Mouse (Mus musculus): ENCODE data around the gene Ctdspl. TPM values are rescaled to one million over a fixed set of nuclear protein-coding genes. Genes with fewer than 3 reads are reported as not detected.

Ctdspl gene
- polyA plus RNA-seq, 1 experiment from 2014 or later, result 3.1 TPM

DNA sequence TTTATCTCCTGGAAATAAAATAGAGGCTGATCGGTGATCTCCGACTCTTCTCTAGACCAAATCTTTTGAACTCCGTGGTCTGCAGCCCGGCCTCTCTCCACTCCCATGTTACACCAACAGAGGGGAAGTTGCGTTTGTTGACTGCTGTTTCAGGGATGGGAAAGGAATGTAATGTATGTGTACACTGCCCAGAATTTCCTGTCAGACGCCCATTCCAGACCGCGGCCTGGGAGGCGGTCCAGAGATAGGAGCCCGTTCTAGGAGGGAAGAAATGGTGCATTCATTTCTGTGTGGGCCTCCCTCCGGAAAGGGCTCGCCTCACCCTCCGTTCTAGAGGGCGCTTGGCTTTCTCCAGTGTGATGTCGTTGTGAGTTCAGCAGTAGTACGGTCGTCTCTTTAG, 76.0 kb downstream of the Ctdspl start:
- no peak overlapping the region for H3K27ac ChIP-seq
- H3K4me3 ChIP-seq (ENCODE audit: inconsistent target), result no peak overlapping the region
- 33% methylated on average over 17 of the region's 17 CpGs for WGBS (ENCODE audit: missing documents)
- H3K79me2 ChIP-seq (ENCODE audit: inconsistent target), result no peaks in the 10 kb centered on the region
- no peaks in the 10 kb centered on the region for H3K36me3 ChIP-seq (ENCODE audit: inconsistent target)

DNA sequence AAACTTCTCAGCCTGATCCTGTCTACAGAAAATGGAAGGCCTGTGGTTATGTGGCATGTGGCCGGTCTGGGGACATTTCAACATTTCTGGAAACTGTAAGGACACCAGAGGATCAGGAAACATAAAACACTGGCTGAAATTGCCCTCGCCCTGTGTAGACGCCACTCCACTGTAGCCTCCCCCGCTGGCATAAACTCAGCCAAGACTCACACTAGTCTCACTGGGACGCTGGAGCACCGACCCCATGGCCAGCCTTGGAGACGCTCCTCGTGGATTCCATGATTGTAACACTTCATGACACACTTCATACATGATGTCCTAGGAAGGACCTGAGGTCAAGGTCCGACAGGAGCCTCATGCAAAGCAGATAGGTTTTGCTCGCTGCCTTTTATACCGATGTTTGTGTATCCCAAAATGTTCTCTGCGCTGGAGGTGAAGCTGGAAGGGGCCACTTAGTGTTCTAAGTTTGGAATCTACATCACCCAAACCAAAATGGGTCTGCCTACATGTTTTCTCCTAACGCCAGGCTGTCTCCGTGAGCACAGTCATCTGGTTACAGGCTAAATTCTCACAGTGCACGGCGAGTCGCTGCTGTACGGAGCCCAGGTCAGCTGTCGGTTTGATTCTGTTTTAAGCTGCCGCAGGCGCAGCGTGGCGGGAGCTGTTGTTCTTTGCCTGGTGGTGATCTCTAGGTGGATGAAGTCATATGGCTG, 77.9 kb downstream of the Ctdspl start:
- 92% methylated on average over 23 of the region's 23 CpGs for WGBS (ENCODE audit: missing documents)
- Histone ChIP-seq H3K79me2 (ENCODE audit: inconsistent target) (no peaks in the 10 kb centered on the region), H3K4me3 (ENCODE audit: inconsistent target) (no peak overlapping the region), H3K27ac (no peak overlapping the region), H3K36me3 (ENCODE audit: inconsistent target) (no peaks in the 10 kb centered on the region)

DNA sequence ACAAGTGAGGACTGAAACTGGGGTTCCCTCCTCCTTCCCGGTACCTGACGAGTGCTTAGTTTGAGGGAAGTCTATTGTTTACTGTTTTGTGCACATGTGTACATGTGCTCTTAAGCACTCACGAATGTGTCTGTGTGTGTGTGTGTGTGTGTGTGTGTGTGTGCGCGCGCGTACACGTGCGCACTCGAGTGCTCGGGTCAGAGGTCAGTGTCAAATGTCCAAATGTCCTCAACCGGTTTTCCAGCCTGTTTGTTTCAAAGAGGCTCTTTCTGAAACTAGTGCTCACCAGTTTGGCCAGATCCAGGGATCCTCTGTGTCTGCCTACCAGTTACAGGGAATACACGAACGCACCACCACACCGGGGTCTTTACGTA, 78.4 kb downstream of the Ctdspl start:
- WGBS (ENCODE audit: missing documents), result 94% methylated on average over 16 of the region's 16 CpGs
- Histone ChIP-seq H3K4me3 (ENCODE audit: inconsistent target) (no peak overlapping the region), H3K79me2 (ENCODE audit: inconsistent target) (no peaks in the 10 kb centered on the region), H3K27ac (no peak overlapping the region), H3K36me3 (ENCODE audit: inconsistent target) (no peaks in the 10 kb centered on the region)

- 93% methylated on average over 15 of the region's 15 CpGs for WGBS (ENCODE audit: missing documents)
- H3K4me3 ChIP-seq (ENCODE audit: inconsistent target), result no peak overlapping the region
Observed at GRCm38 (mm10) chr9:119005303-119006029, 79.2 kb downstream of the Ctdspl start.

DNA sequence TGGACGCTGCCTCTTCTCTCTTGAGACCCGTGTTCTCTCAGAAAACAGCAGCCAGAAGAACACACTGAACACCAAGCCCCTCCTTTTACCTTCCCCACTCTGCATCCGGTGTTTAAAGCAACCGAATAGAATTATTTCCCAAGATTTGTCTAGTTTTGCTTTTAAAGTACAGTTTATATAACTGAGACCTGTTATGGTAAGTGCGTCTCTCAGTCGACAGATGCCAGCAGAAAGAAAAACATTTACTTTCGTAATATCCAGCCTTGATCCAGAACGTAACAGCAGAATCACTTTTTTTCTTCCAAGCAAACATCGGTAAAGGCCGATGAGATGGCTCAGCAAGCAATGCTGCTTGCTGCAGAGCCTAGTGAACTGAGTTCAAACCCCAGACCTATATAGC, 81.0 kb downstream of the Ctdspl start:
- Histone ChIP-seq H3K36me3 (ENCODE audit: inconsistent target) (no peaks in the 10 kb centered on the region), H3K79me2 (ENCODE audit: inconsistent target) (no peaks in the 10 kb centered on the region), H3K4me3 (ENCODE audit: inconsistent target) (no peak overlapping the region), H3K27ac (no peak overlapping the region)
- 79% methylated on average over 10 of the region's 10 CpGs for WGBS (ENCODE audit: missing documents)

More at GRCm38 (mm10) chr9:119005303-119006029, 79.2 kb downstream of the Ctdspl start:
- Histone ChIP-seq H3K79me2 (ENCODE audit: inconsistent target) (no peaks in the 10 kb centered on the region), H3K27ac (no peak overlapping the region), H3K36me3 (ENCODE audit: inconsistent target) (no peaks in the 10 kb centered on the region)

DNA sequence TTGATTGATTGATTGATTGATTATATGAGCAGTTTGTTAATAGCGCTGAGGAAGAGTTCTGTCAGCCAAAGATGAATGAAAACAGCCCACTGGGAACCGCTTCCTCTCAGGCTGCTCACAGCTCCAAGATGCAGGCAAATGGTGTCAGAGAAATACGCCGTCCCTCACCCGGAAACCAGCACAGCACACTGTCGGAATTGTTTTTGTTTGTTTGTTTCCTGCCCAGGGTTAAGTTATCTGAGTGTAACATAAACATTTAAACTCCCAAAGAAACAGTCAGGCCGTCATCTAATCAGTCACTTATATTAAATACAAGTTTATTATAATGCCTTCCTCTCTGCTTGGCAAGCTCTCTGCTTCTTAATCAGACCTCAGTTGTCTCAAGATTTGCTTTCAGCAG, 82.6 kb downstream of the Ctdspl start:
- H3K4me3 ChIP-seq (ENCODE audit: inconsistent target), result no peak overlapping the region
- 95% methylated on average over 7 of the region's 7 CpGs for WGBS (ENCODE audit: missing documents)
- no peak overlapping the region for H3K27ac ChIP-seq
- H3K79me2 ChIP-seq (ENCODE audit: inconsistent target), result no peaks in the 10 kb centered on the region
- no peaks in the 10 kb centered on the region for H3K36me3 ChIP-seq (ENCODE audit: inconsistent target)

DNA sequence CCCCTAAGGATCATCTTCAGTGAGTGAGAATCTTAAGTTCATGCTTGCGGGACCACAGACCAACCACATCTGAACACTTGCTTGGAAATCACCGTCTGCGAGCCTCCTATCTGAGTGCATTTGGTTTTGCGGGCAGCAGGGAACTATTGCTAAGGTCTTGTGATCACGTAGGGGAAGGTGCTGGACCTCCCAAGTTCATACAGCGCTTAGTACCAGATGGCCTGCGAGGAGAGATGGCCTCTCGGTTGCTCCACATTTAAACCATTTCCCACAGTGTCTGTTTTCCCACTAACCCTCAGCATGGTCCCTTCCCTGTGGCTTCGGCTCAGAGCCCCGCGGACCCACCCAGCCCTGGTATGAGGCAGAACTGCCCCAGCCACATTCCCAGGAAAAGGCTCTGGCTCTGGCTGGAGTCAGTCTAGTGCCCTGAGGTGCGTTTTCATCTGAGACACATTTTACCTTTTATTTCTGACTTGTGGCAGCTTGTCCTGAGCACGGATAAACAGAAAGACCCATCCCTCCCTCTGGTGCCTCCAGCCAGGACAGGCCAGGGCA, 84.0 kb downstream of the Ctdspl start:
- Histone ChIP-seq H3K27ac (no peak overlapping the region), H3K36me3 (ENCODE audit: inconsistent target) (no peaks in the 10 kb centered on the region), H3K4me3 (ENCODE audit: inconsistent target) (no peak overlapping the region), H3K79me2 (ENCODE audit: inconsistent target) (no peaks in the 10 kb centered on the region)
- WGBS (ENCODE audit: missing documents), result 95% methylated on average over 13 of the region's 13 CpGs

- WGBS (ENCODE audit: missing documents), result 92% methylated on average over 7 of the region's 7 CpGs
Observed at GRCm38 (mm10) chr9:119016785-119017507, 90.7 kb downstream of the Ctdspl start.

GRCm38 (mm10) chr9:119021731-119022130, 95.5 kb downstream of the Ctdspl start:
- no peaks in the 10 kb centered on the region for H3K36me3 ChIP-seq (ENCODE audit: inconsistent target)
- no peaks in the 10 kb centered on the region for H3K79me2 ChIP-seq (ENCODE audit: inconsistent target)
- no peak overlapping the region for H3K27ac ChIP-seq
- 90% methylated on average over 7 of the region's 7 CpGs for WGBS (ENCODE audit: missing documents)
- no peak overlapping the region for H3K4me3 ChIP-seq (ENCODE audit: inconsistent target)

More at GRCm38 (mm10) chr9:119016785-119017507, 90.7 kb downstream of the Ctdspl start:
- no peak overlapping the region for H3K4me3 ChIP-seq (ENCODE audit: inconsistent target)
- no peaks in the 10 kb centered on the region for H3K36me3 ChIP-seq (ENCODE audit: inconsistent target)
- H3K27ac ChIP-seq, result no peak overlapping the region
- H3K79me2 ChIP-seq (ENCODE audit: inconsistent target), result no peaks in the 10 kb centered on the region

GRCm38 (mm10) chr9:119025263-119025662, 99.0 kb downstream of the Ctdspl start:
- 68% methylated on average over 6 of the region's 6 CpGs for WGBS (ENCODE audit: missing documents)
- Histone ChIP-seq H3K36me3 (ENCODE audit: inconsistent target) (no peaks in the 10 kb centered on the region), H3K79me2 (ENCODE audit: inconsistent target) (no peaks in the 10 kb centered on the region), H3K4me3 (ENCODE audit: inconsistent target) (no peak overlapping the region), H3K27ac (no peak overlapping the region)

DNA sequence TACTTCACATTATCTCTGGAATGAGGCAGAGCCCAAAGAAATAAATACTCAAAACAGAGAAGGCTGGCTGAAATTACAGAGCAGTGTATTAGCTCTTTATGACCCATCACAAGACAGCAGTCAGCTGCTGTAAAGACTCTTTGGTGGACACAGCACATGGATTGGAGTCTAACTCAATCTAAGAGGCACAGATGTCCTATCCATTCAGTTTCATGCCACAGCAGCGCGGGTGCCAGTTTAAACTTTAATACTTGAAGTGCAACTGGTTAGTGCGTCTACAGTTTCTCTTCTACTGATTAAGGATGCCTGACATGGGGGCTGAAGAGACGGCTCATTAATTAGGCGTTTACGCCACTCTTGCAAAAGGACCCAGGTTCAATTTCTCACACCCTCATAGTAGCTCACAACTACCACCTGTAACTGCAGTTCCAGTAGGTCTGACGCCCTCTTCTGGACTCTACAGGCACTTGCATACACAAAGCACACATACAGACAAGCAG, 99.6 kb downstream of the Ctdspl start:
- Histone ChIP-seq H3K36me3 (ENCODE audit: inconsistent target) (no peaks in the 10 kb centered on the region), H3K4me3 (ENCODE audit: inconsistent target) (no peak overlapping the region), H3K79me2 (ENCODE audit: inconsistent target) (no peaks in the 10 kb centered on the region), H3K27ac (no peak overlapping the region)
- WGBS (ENCODE audit: missing documents), result 93% methylated on average over 7 of the region's 7 CpGs

- H3K4me3 ChIP-seq (ENCODE audit: inconsistent target), result no peak overlapping the region
- WGBS (ENCODE audit: missing documents), result 94% methylated on average over 7 of the region's 7 CpGs
- no peaks in the 10 kb centered on the region for H3K36me3 ChIP-seq (ENCODE audit: inconsistent target)
- no peak overlapping the region for H3K27ac ChIP-seq
- H3K79me2 ChIP-seq (ENCODE audit: inconsistent target), result no peaks in the 10 kb centered on the region
Observed at GRCm38 (mm10) chr9:119027337-119027736, 101.1 kb downstream of the Ctdspl start.

DNA sequence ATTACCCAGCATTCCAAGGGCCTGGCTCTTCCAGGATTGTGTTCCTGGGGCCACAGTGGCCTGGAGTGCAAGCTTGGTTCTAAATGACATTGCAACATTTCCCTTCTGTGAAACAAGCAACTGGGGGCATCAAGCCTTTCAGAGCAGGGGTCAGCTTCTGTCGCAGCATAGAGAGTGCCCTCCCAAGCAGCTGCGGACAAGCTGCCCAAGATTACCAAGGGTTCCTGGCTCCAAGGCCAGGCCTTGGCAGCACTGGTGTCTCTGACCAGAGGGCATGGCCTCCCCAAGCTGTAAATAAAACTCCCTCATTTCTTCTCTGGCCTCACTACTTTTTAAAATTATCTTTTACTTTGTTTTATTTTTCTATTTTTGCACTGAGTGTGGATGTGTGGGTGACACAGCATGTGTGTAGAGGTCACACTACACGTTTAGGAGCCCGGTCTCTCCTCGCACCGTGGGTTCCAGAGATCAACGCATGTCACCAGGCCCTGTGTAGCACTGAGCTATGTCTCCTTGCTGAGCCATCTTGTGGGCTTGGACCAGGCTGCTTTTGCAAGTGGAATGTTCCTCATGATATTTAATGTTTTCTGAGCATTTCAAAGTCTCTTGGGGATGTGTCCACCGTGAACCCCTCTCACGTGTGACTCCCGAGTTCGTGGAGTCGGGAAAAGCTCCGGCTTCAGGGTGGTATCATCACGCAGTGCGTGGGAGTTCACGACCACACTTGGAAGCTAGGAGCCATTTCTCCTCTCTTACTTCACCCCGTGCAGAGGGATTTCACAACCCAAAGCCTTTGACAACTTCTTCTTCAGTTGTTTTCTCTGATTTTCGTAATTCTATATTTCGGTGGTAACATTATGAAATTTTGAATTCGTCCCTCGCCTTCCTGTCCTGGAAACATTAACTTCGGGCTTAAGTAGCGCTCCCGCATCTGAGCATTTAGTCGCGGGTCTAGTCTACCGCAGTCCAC, 102.3 kb downstream of the Ctdspl start:
- Histone ChIP-seq H3K36me3 (ENCODE audit: inconsistent target) (no peaks in the 10 kb centered on the region), H3K27ac (no peak overlapping the region), H3K79me2 (ENCODE audit: inconsistent target) (no peaks in the 10 kb centered on the region), H3K4me3 (ENCODE audit: inconsistent target) (no peak overlapping the region)
- WGBS (ENCODE audit: missing documents), result 72% methylated on average over 27 of the region's 27 CpGs

- H3K79me2 ChIP-seq (ENCODE audit: inconsistent target), result no peaks in the 10 kb centered on the region
- no peaks in the 10 kb centered on the region for H3K36me3 ChIP-seq (ENCODE audit: inconsistent target)
- no peak overlapping the region for H3K4me3 ChIP-seq (ENCODE audit: inconsistent target)
- no peak overlapping the region for H3K27ac ChIP-seq
- 88% methylated on average over 7 of the region's 7 CpGs for WGBS (ENCODE audit: missing documents)
Observed at GRCm38 (mm10) chr9:119029568-119029967, 103.3 kb downstream of the Ctdspl start.
